Mouse (Mus musculus) lung, adult 2 months (tissue): ENCODE results near the gene Gtf3c6. TPM values are rescaled to one million over a fixed set of nuclear protein-coding genes. Genes with fewer than 3 reads are reported as not detected.
A peak's percentile ranks its signal among the peaks of the same experiment; 100 is the strongest.
"Not testable (repeated sequence)": the region's sequence is repeated elsewhere in the genome, so short reads cannot be mapped to it uniquely, and the experiment has no call there.

ENCODE experiments used
- DNase-seq: peaks from one replicate; pipeline ENCODE4 v3.0.0; 2022
- H3K4me1 ChIP-seq: fragments of 200-500 bp; 2 replicates; pipeline ENCODE4 v1.6.1; 2011; ENCODE audit warnings: low read length; ENCODE audit not compliant: control insufficient read depth, insufficient read depth
- H3K4me3 ChIP-seq: fragments of 200-500 bp; replicated peaks from 2 replicates; pipeline ENCODE3; 2011; ENCODE audit warnings: low read depth, mild to moderate bottlenecking, control low read depth, low read length; ENCODE audit errors: extremely low read depth
- CTCF ChIP-seq: fragments of 200-500 bp; IDR thresholded peaks from 2 replicates; pipeline ENCODE4 v1.5.1; 2011; ENCODE audit warnings: mild to moderate bottlenecking, low read length, control low read depth; ENCODE audit not compliant: insufficient read depth
- POLR2A ChIP-seq: fragments of 200-500 bp; IDR thresholded peaks from 2 replicates; pipeline ENCODE4 v1.6.1; 2011; ENCODE audit warnings: low read depth, mild to moderate bottlenecking, control low read depth, low read length, borderline replicate concordance; ENCODE audit errors: extremely low read depth
- WGBS: fragments of 180-500 bp; shearing (Covaris S2); methylation state at CpG from one replicate; pipeline ENCODE4 v1.1.7; 2018; 5-methylcytosine and 5-hydroxymethylcytosine counted together
- polyA plus RNA-seq: library from polyadenylated mRNA; depleted of rRNA; stranded (reverse); fragments of >200 nt; gene quantifications from 2 replicates; pipeline ENCODE4 v1.2.3, GENCODE M21; 2012; rRNA removed

Gene Gtf3c6
- 3.5 and 6.3 TPM in 2 replicates for polyA plus RNA-seq

DNA sequence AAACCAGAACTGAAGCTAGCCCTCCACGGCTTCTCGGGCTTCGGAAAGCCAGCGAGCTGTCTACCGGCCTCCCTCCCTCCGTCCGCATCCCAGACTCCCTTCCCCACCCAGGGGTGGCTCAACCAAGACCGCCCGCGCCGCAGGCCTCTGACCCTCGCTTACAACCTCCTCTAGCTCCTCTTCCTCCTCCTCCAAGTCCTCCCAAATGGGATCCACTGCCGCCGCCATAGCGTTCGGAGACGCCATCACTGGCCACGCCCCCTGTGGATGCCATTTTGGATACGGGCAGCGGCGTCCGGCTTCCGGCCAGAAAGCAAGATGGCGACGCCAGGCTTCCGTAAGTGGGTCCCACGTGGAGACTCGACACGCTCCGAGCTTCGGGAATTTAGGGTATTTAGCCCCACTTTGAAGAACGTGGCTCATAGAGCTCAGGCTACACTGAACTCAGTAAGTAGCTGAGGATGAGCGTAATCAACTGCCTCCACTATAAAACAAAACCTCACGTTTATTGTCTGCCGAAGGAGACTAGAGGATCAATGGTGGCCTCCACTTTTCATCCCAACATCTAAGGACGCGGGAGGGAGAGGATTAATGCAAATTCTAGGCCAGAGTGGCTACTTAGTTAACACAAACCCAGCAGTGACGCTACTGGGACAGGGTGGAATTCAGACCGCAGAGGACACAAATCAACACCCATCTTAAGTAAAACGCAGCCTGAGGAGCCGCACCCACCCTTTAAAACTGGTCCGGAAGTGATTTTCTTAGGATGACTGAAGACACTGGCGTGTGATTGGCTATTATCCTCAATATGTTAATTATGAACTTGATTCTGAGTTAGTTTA lies at the start of gene Gtf3c6:
Gene Gtf3c6 (minus strand): TSS at position 695 of the 842 bp plus-strand sequence.
- Histone ChIP-seq H3K4me1 (peaks cover 3% of the 10 kb centered on the region), H3K4me3 (peak within 1 kb of the TSS; percentile 97)
- DNase-seq = peak; percentile 97
- TF ChIP-seq POLR2A = peak; percentile 66; the same call in 1 of the 2 replicates
- TF ChIP-seq CTCF = no peak
- 1% methylated on average over 43 of the region's 43 CpGs for WGBS

GRCm38 (mm10) chr10:40305989-40306388 lies 48.1 kb upstream of the Gtf3c6 start:
- 87% methylated on average over 1 of the region's 1 CpGs for WGBS
- H3K4me1 ChIP-seq = no peaks in the 10 kb centered on the region
- no peak for DNase-seq
- no peak overlapping the region for H3K4me3 ChIP-seq
- TF ChIP-seq CTCF (no peak), POLR2A (no peak)

- DNase-seq = peak; percentile 100
- TF ChIP-seq CTCF (no peak), POLR2A (peak; percentile 74; the same call in 1 of the 2 replicates)
- Histone ChIP-seq H3K4me1 (no peaks in the 10 kb centered on the region; the same call in 1 of the 2 replicates), H3K4me3 (peak within 1 kb of the TSS; percentile 95)
- under 1% methylated on average over 55 of the region's 55 CpGs for WGBS
Measured at GRCm38 (mm10) chr10:40302140-40302985, 44.5 kb upstream of the Gtf3c6 start, which contains the start of gene Amd1. TSS of gene Amd1 (minus strand) at chr10:40302186.

DNA sequence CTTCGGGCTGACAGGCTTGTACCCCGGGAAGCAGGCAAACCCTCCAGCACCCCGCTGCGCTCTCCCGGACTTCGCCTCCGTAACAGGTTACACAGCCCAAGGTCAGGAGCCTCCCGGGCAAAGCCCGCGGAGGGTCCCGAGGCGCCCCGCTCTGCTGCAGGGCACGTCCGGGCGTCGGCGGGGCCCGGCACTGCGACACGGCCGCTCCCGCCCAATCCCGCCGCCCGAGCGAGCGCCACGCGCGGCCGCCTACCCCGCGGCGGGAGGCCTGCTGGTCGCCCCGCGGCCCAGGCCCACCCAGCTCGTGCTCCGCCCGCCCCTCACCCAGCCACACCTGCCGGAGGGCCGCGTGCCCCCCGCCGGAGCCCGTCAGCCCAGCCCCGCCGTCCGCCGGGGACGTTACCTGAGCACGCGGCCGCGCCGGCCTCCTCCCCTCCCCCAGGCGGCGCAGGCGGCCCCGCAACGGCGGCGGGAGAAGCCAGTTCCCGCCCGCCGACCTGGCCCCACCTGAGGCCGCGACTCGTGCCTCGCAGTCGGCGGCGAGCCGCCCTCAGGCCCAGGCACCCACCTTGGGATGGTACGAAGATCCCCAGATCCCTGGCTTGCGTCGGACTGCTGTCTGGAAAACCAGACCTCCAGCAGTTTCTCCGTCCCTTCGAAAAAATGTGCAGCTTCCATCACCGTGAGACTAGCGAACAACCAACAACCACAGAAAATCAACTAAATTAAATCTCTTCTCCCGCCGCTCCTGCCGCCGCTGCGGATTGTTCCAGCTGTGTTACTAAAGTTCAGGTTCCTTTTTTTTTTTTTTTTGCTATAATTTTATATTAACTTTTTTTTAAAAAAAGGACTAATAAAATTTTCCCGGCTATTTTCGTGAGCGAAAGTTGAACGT lies 43.5 kb upstream of the Gtf3c6 start:
- H3K4me3 ChIP-seq = peak overlapping the region; percentile 95
- DNase-seq = peak; percentile 68
- H3K4me1 ChIP-seq = not testable (repeated sequence)
- WGBS = under 1% methylated on average over 81 of the region's 91 CpGs

GRCm38 (mm10) chr10:40300648-40301171 lies 42.8 kb upstream of the Gtf3c6 start:
- peak overlapping the region; percentile 95 for H3K4me3 ChIP-seq
- TF ChIP-seq CTCF (no peak), POLR2A (peak; percentile 46; the same call in 1 of the 2 replicates)
- peaks cover 2% of the 10 kb centered on the region; the same call in 1 of the 2 replicates for H3K4me1 ChIP-seq
- DNase-seq = peak; percentile 80
- WGBS = 1% methylated on average over 36 of the region's 36 CpGs

GRCm38 (mm10) chr10:40292640-40293039 lies 34.7 kb upstream of the Gtf3c6 start:
- TF ChIP-seq POLR2A = no peak
- no peak for TF ChIP-seq CTCF
- WGBS = 84% methylated on average over 6 of the region's 6 CpGs
- peaks cover 6% of the 10 kb centered on the region for H3K4me1 ChIP-seq
- H3K4me3 ChIP-seq = no peak overlapping the region
- DNase-seq = no peak

- WGBS = 62% methylated on average over 1 of the region's 1 CpGs
- Histone ChIP-seq H3K4me3 (no peak overlapping the region), H3K4me1 (no peaks in the 10 kb centered on the region)
- TF ChIP-seq CTCF = no peak
- no peak for TF ChIP-seq POLR2A
- DNase-seq = no peak
Measured at GRCm38 (mm10) chr10:40286767-40287166, 28.9 kb upstream of the Gtf3c6 start.

DNA sequence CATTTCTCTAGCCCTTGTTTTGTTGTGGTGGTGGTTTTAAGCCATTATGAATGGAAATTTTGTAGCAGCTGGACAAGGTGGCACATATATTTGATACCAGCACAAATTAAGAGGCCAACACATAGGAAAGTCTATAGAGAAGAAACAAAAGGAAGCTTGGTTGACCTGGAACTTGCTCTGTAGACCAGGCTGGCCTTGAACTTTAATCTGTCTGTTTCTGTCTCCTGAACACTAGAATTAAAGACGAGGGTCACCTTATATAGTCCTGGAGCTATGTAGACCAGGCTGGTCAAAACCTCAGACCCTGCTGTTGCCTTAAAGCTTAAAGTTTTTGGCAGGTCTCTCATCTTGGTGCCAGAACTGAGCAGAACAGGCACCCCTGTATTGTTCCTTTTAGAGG lies 27.7 kb upstream of the Gtf3c6 start:
- no peak for TF ChIP-seq CTCF
- TF ChIP-seq POLR2A = no peak
- WGBS = 92% methylated on average over 1 of the region's 1 CpGs
- Histone ChIP-seq H3K4me1 (no peaks in the 10 kb centered on the region), H3K4me3 (no peak overlapping the region)
- DNase-seq = no peak
